In the genomic region with DNA sequence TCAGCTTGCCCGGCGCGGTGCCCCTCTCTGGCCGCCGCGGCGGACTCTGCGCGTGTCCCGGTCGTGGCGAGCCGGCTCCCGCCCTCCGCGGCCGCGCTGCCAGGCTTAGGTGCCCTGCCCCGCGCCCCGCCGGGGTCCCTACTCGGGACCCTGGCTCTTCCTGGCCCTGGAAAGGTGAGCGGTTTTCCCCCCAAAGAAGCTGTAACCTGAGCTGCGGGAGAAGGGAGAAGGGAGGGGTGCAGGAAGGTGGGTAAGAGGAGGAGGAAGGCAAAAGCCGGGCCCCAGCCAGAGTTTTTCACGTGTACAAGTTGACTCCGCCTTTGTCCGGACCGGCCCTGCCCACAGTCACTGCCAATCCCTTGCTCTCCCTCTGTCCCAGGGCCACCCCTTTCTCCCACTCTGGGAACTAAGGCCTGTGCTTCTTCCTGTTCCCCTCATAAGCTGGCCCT, we compare ENCODE assay signal across 8 mouse cellular contexts. TPM values are rescaled to one million over a fixed set of nuclear protein-coding genes. Genes with fewer than 3 reads are reported as not detected.
DNase-seq lines count a peak whose midpoint lies in the region; ATAC-seq and TF ChIP-seq lines count a peak whose summit lies in the region.

A gene (minus strand): TSS at position 269 of the 449 bp plus-strand sequence.

- H3K79me2 ChIP-seq in liver, adult 2 months (ENCODE audit: control insufficient read depth, insufficient read depth, low read length) = peaks cover 33% of the 10 kb centered on the region; the same call in 1 of the 2 replicates

- TF ChIP-seq POLR2A in liver, adult 2 months (IDR thresholded peaks at IDR 0.05; ENCODE audit: extremely low read depth, insufficient read depth, low read length) = no peak

- H3K4me2 ChIP-seq in midbrain, embryonic 16.5 days (ENCODE audit: low read length) = peak within 1 kb of the TSS; percentile 99

- H3K27me3 ChIP-seq in liver, adult 2 months (ENCODE audit: control insufficient read depth, insufficient read depth, low read length) = no peaks in the 10 kb centered on the region
- 0 out of 2 replicates have a peak, but pooled peaks cover 3% of the 10 kb centered on the region for H3K27me3 ChIP-seq in midbrain, embryonic 16.5 days (ENCODE audit: control insufficient read depth, insufficient read depth, low read depth, low read length)

- ATAC-seq in midbrain, embryonic 16.5 days = no peak
- no peak for ATAC-seq in CD4-positive, CD25-positive, alpha-beta regulatory T cell, adult 4 months

- TF ChIP-seq CTCF in liver, adult 2 months (IDR thresholded peaks at IDR 0.05; ENCODE audit: low read depth, low read length) = no peak

- peak within 1 kb of the TSS; percentile 98 for H3K27ac ChIP-seq in liver, adult 2 months (replicated peaks; ENCODE audit: insufficient read depth, low read depth, low read length)
- 0 out of 2 replicates have a peak within 1 kb of the TSS, but pooled peaks have one; percentile 17 for H3K27ac ChIP-seq in midbrain, embryonic 16.5 days (ENCODE audit: low read length)

- peak within 1 kb of the TSS; percentile 88 for H3K9ac ChIP-seq in liver, adult 2 months (ENCODE audit: low read depth, low read length)
- peak within 1 kb of the TSS; percentile 78 for H3K9ac ChIP-seq in midbrain, embryonic 16.5 days (ENCODE audit: low read depth, low read length)

- H3K36me3 ChIP-seq in liver, adult 2 months (ENCODE audit: control insufficient read depth, insufficient read depth, low read length) = no peaks in the 10 kb centered on the region
- H3K36me3 ChIP-seq in midbrain, embryonic 16.5 days (ENCODE audit: control insufficient read depth, insufficient read depth, low read length) = no peaks in the 10 kb centered on the region

- WGBS in liver, adult 2 months = under 1% methylated on average over 30 of the region's 30 CpGs
- under 1% methylated on average over 29 of the region's 30 CpGs for WGBS in midbrain, embryonic 16.5 days

- H3K4me1 ChIP-seq in liver, adult 2 months (ENCODE audit: control insufficient read depth, insufficient read depth, low read length) = peaks cover 27% of the 10 kb centered on the region
- peaks cover 23% of the 10 kb centered on the region for H3K4me1 ChIP-seq in midbrain, embryonic 16.5 days (ENCODE audit: control insufficient read depth, insufficient read depth, low read length)

- peak within 1 kb of the TSS; percentile 80 for H3K4me3 ChIP-seq in liver, adult 2 months (ENCODE audit: insufficient read depth, low read depth, low read length)
- peak within 1 kb of the TSS; percentile 59 for H3K4me3 ChIP-seq in midbrain, embryonic 16.5 days (ENCODE audit: low read depth, low read length)

- DNase-seq in urinary bladder, adult 18-20 months (ENCODE audit: low spot score in 2 of 2) = peak; percentile 68 to 70
- DNase-seq in urinary bladder, postnatal 10 days (ENCODE audit: low spot score) = no peak
- peak; percentile 79 for DNase-seq in embryo, embryonic 11 days
- DNase-seq in heart, adult 9 months (ENCODE audit: low spot score in 2 of 2) = peak; percentile 81 to 82
- peak; percentile 94 for DNase-seq in kidney, adult 9 months
- DNase-seq in liver, adult 2 months (ENCODE audit: extremely low read depth, low read depth, low spot score) = peak; percentile 88

- no peaks in the 10 kb centered on the region for H3K9me3 ChIP-seq in midbrain, embryonic 16.5 days (replicated peaks; ENCODE audit: control insufficient read depth, low read length, poor library complexity, severe bottlenecking)

RNA-seq across cellular contexts. Expression of the gene that starts here (rescaled TPM):
- 4.7 and 5.3 TPM in 2 replicates for total RNA-seq in liver, adult 2 months (2014; rRNA removed)
- 29.2 and 33.2 TPM in 2 replicates for polyA plus RNA-seq in liver, adult 2 months (2012; rRNA removed)
- 1.7 and 2.4 TPM in 2 replicates for polyA plus RNA-seq in midbrain, embryonic 16.5 days (2015; fragmentation: Nextera tagmentation; extraction: Ambion mirVana)
- polyA plus RNA-seq in CD4-positive, CD25-positive, alpha-beta regulatory T cell, adult 4 months (2017; shearing (Covaris generic)) = not detected
